Mouse (Mus musculus): ENCODE data around the gene Fbxo10. TPM values are rescaled to one million over a fixed set of nuclear protein-coding genes. Genes with fewer than 3 reads are reported as not detected.
"Not testable (repeated sequence)": the region's sequence is repeated elsewhere in the genome, so short reads cannot be mapped to it uniquely, and the experiment has no call there.

Fbxo10 gene
- polyA plus RNA-seq, 1 experiment from 2014 or later, result 7.9 TPM

GRCm38 (mm10) chr4:44994776-44995175 is 89.6 kb downstream of the Fbxo10 start:
- no peaks in the 10 kb centered on the region for H3K27me3 ChIP-seq (replicated peaks; ENCODE audit: control insufficient read depth, insufficient read depth, low read length)
- no peak overlapping the region for H3K9ac ChIP-seq (ENCODE audit: low read depth, low read length)
- H3K36me3 ChIP-seq (ENCODE audit: control insufficient read depth, insufficient read depth, low read length), result peaks cover 7% of the 10 kb centered on the region; the same call in 1 of the 2 replicates
- no peak for ATAC-seq
- 77% methylated on average over 18 of the region's 18 CpGs for WGBS
- no peak overlapping the region for H3K27ac ChIP-seq (ENCODE audit: low read length)
- no peak overlapping the region for H3K4me2 ChIP-seq (ENCODE audit: low read depth, low read length)
- no peaks in the 10 kb centered on the region for H3K4me1 ChIP-seq (ENCODE audit: control insufficient read depth, insufficient read depth, low read length)
- no peak overlapping the region for H3K4me3 ChIP-seq (ENCODE audit: low read length)
- H3K9me3 ChIP-seq (ENCODE audit: control insufficient read depth, low read length), result no peaks in the 10 kb centered on the region

- Histone ChIP-seq H3K4me3 (ENCODE audit: low read length) (no peak overlapping the region), H3K36me3 (ENCODE audit: control insufficient read depth, insufficient read depth, low read length) (peaks cover 7% of the 10 kb centered on the region; the same call in 1 of the 2 replicates)
- ATAC-seq, result 0 out of 2 replicates have a peak, but pooled peaks have one; percentile 46
Observed at GRCm38 (mm10) chr4:44993847-44994246, 90.6 kb downstream of the Fbxo10 start.

GRCm38 (mm10) chr4:44993179-44993578 is 91.2 kb downstream of the Fbxo10 start:
- not testable (repeated sequence) for H3K36me3 ChIP-seq (ENCODE audit: control insufficient read depth, insufficient read depth, low read length); H3K4me1 ChIP-seq (ENCODE audit: control insufficient read depth, insufficient read depth, low read length)

More at GRCm38 (mm10) chr4:44993847-44994246, 90.6 kb downstream of the Fbxo10 start:
- WGBS, result 87% methylated on average over 9 of the region's 9 CpGs
- Histone ChIP-seq H3K9me3 (ENCODE audit: control insufficient read depth, low read length) (no peaks in the 10 kb centered on the region), H3K4me1 (ENCODE audit: control insufficient read depth, insufficient read depth, low read length) (no peaks in the 10 kb centered on the region), H3K27me3 (replicated peaks; ENCODE audit: control insufficient read depth, insufficient read depth, low read length) (no peaks in the 10 kb centered on the region), H3K27ac (ENCODE audit: low read length) (no peak overlapping the region), H3K9ac (ENCODE audit: low read depth, low read length) (no peak overlapping the region), H3K4me2 (ENCODE audit: low read depth, low read length) (no peak overlapping the region)

GRCm38 (mm10) chr4:44992330-44992729 is 92.1 kb downstream of the Fbxo10 start:
- H3K27me3 ChIP-seq (replicated peaks; ENCODE audit: control insufficient read depth, insufficient read depth, low read length); H3K4me2 ChIP-seq (ENCODE audit: low read depth, low read length); H3K27ac ChIP-seq (ENCODE audit: low read length); H3K9me3 ChIP-seq (ENCODE audit: control insufficient read depth, low read length); H3K36me3 ChIP-seq (ENCODE audit: control insufficient read depth, insufficient read depth, low read length); H3K4me1 ChIP-seq (ENCODE audit: control insufficient read depth, insufficient read depth, low read length); ATAC-seq; H3K4me3 ChIP-seq (ENCODE audit: low read length); H3K9ac ChIP-seq (ENCODE audit: low read depth, low read length): not testable (repeated sequence)
- 95% methylated on average over 11 of the region's 11 CpGs for WGBS

More at GRCm38 (mm10) chr4:44993179-44993578, 91.2 kb downstream of the Fbxo10 start:
- H3K4me3 ChIP-seq (ENCODE audit: low read length); ATAC-seq; H3K27me3 ChIP-seq (replicated peaks; ENCODE audit: control insufficient read depth, insufficient read depth, low read length); H3K9ac ChIP-seq (ENCODE audit: low read depth, low read length); H3K9me3 ChIP-seq (ENCODE audit: control insufficient read depth, low read length); H3K4me2 ChIP-seq (ENCODE audit: low read depth, low read length); H3K27ac ChIP-seq (ENCODE audit: low read length): not testable (repeated sequence)
- WGBS, result 78% methylated on average over 14 of the region's 14 CpGs

- Histone ChIP-seq H3K36me3 (ENCODE audit: control insufficient read depth, insufficient read depth, low read length) (peaks cover 7% of the 10 kb centered on the region; the same call in 1 of the 2 replicates), H3K27me3 (replicated peaks; ENCODE audit: control insufficient read depth, insufficient read depth, low read length) (no peaks in the 10 kb centered on the region), H3K9ac (ENCODE audit: low read depth, low read length) (no peak overlapping the region), H3K4me3 (ENCODE audit: low read length) (no peak overlapping the region), H3K9me3 (ENCODE audit: control insufficient read depth, low read length) (no peaks in the 10 kb centered on the region), H3K4me2 (ENCODE audit: low read depth, low read length) (no peak overlapping the region), H3K27ac (ENCODE audit: low read length) (no peak overlapping the region), H3K4me1 (ENCODE audit: control insufficient read depth, insufficient read depth, low read length) (no peaks in the 10 kb centered on the region)
- WGBS, result 93% methylated on average over 5 of the region's 5 CpGs
- no peak for ATAC-seq
Observed at GRCm38 (mm10) chr4:44990560-44990959, 93.8 kb downstream of the Fbxo10 start.

Other genes with a start within 250 kb of the Fbxo10 start
- 142 and 153 TPM in 2 replicates for gene Grhpr, start 103.2 kb downstream of the Fbxo10 start, polyA plus RNA-seq (2015; fragmentation: Nextera tagmentation; extraction: Ambion mirVana)
- gene Zbtb5, start 72.2 kb downstream of the Fbxo10 start, polyA plus RNA-seq (2015; fragmentation: Nextera tagmentation; extraction: Ambion mirVana), result 12.8 and 13.8 TPM in 2 replicates
- gene Polr1e, start 66.0 kb downstream of the Fbxo10 start, polyA plus RNA-seq (2015; fragmentation: Nextera tagmentation; extraction: Ambion mirVana), result 31.1 and 34.1 TPM in 2 replicates
- 367 and 411 TPM in 2 replicates for gene Tomm5, start 23.5 kb upstream of the Fbxo10 start, polyA plus RNA-seq (2015; fragmentation: Nextera tagmentation; extraction: Ambion mirVana)
- gene Frmpd1, start 100.3 kb upstream of the Fbxo10 start, polyA plus RNA-seq (2015; fragmentation: Nextera tagmentation; extraction: Ambion mirVana), result 0.39 and 0.48 TPM in 2 replicates
- gene Trmt10b, start 212.5 kb upstream of the Fbxo10 start, polyA plus RNA-seq (2015; fragmentation: Nextera tagmentation; extraction: Ambion mirVana), result 13.0 and 15.5 TPM in 2 replicates